Mouse (Mus musculus) hindlimb bud, embryonic 11.5 days (tissue): Measurements from ENCODE around the gene Gpatch4.

Experiments used
- DNase-seq: peaks from one replicate; pipeline ENCODE4 v3.0.0-alpha.2; 2012; ENCODE audit warnings: low read depth, low spot score; ENCODE audit errors: extremely low spot score

Gene Gpatch4

DNA sequence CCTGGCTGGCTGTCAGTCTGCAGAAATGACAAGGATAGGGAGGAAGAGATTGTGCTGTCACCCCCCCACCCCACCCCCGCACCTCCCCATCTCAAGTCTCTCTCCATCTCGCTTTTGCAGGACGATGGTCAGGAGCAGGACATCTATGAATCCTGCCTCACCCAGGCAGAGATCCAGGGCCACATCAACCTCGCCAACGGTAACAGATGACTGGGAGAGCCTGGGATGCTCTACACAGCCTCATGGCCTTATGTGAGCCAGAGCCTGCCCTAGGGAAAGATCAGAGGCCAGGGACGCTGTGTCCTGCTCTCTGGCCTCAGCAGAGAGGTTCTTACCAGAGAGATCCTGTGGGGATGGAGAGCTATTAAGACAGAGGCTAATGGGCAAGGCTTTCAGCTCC is 47.7 kb downstream of the Gpatch4 start:
- DNase-seq: no peak

GRCm38 (mm10) chr3:88094126-88094525 is 51.2 kb downstream of the Gpatch4 start:
- DNase-seq: no peak

GRCm38 (mm10) chr3:88097666-88098065 is 54.8 kb downstream of the Gpatch4 start:
- no peak for DNase-seq

DNA sequence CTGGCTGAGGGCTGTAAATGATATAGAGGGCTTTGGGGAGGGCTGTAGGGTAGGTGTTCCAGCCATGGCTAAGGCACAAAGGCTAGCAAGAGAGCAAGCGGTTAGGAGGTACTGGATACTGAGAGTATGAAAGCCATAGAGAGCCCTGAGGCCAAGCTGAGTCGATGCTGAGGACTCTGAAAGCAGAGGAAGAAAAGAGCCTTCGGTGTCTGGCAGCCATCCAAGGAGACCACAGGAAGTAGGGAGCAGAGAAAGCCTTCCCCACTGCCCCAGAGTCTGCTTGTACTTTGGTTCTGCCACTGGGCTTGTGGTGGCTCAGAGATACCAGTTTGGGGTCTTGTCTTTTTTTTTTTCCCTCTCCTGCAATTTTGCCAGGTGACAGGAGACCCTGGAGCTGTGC is 57.3 kb downstream of the Gpatch4 start:
- no peak for DNase-seq

GRCm38 (mm10) chr3:88101736-88102135 is 58.8 kb downstream of the Gpatch4 start:
- DNase-seq: no peak

GRCm38 (mm10) chr3:88102196-88102595 is 59.3 kb downstream of the Gpatch4 start:
- no peak for DNase-seq

- no peak for DNase-seq
Observed at GRCm38 (mm10) chr3:88102611-88103010, 59.7 kb downstream of the Gpatch4 start.
